Mouse (Mus musculus): ENCODE results near the gene Jhy. TPM values are rescaled to one million over a fixed set of nuclear protein-coding genes. Genes with fewer than 3 reads are reported as not detected.

Jhy gene
- polyA plus RNA-seq, 1 experiment from 2014 or later, result 1.5 TPM

DNA sequence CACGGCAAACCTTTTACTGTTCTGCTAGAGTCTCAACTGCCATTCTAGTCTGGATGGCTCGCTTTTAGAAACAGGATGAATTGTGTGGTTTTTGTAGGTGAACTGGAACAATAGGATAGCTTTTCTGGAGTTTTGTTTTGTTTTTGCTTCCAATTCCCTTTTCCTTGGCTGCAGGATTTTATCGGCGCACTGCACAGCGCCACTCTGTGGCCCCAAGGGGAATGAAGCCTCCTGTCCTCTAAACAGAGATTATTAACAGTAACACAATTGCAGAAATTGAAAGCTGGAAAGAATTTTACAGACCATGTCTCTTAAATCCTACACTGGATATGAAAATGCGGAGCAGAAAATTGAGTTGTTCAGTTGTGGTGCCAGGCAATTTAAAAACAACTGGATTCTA, 18.6 kb upstream of the Jhy start:
- no peaks in the 10 kb centered on the region for H3K9me3 ChIP-seq (replicated peaks)
- H3K36me3 ChIP-seq, result no peaks in the 10 kb centered on the region
- no peak overlapping the region for H3K27ac ChIP-seq (replicated peaks)
- no peak overlapping the region for H3K4me3 ChIP-seq
- H3K4me1 ChIP-seq, result no peaks in the 10 kb centered on the region
- WGBS, result 43% methylated on average over 6 of the region's 6 CpGs
- no peaks in the 10 kb centered on the region for H3K27me3 ChIP-seq (ENCODE audit: low read depth, poor library complexity, severe bottlenecking)
- DNase-seq (ENCODE audit: low spot score), result no peak

DNA sequence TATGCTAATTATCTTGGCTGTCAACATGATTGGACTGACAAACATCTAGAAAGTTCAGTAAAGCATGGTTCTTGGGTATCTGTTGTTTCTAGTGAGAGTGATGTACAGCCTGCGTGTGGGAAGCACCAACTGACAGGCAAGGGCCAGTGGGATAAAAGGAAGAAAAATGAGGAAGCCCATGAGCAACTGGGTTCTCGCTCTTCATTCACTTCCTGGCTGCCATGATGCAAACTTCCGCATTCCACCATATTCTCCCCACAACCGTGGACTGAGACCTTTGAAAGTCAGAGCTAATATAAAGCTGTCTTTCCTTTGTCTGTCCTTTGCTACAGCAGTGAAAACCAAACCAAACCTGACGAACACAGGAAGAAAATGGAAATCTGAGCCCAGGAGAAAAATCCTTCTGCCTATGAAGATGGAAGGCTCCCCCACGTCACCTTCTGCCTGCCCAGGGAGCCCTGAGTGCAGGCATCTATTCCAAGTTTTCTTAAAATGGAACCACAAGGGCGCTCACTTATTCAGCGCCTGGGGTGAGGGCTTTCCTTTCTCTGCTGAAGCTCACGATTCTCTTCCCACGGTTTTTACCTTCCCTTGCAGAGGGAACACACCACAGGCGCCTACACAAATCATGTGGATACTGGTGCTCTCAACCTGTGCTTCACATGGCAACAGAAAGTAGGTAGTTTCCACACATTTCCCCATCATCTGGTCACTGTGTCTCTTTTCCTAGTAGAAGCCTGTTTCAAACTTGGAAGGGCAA, 10.3 kb upstream of the Jhy start:
- H3K27me3 ChIP-seq (ENCODE audit: low read depth, poor library complexity, severe bottlenecking), result peaks cover 4% of the 10 kb centered on the region; the same call in 1 of the 2 replicates
- no peaks in the 10 kb centered on the region for H3K9me3 ChIP-seq (replicated peaks)
- no peaks in the 10 kb centered on the region for H3K36me3 ChIP-seq
- no peak overlapping the region for H3K4me3 ChIP-seq
- H3K27ac ChIP-seq (replicated peaks), result no peak overlapping the region
- H3K4me1 ChIP-seq, result no peaks in the 10 kb centered on the region
- WGBS, result 85% methylated on average over 11 of the region's 11 CpGs
- no peak for DNase-seq (ENCODE audit: low spot score)

- no peaks in the 10 kb centered on the region for H3K36me3 ChIP-seq
- H3K9me3 ChIP-seq (replicated peaks), result no peaks in the 10 kb centered on the region
- peaks cover 70% of the 10 kb centered on the region for H3K27me3 ChIP-seq (ENCODE audit: low read depth, poor library complexity, severe bottlenecking)
- DNase-seq (ENCODE audit: low spot score), result no peak
- 16% methylated on average over 7 of the region's 7 CpGs for WGBS
- H3K4me1 ChIP-seq, result peaks cover 27% of the 10 kb centered on the region
- H3K4me3 ChIP-seq, result peak overlapping the region; percentile 70
- H3K27ac ChIP-seq (replicated peaks), result peak overlapping the region; percentile 84
These were observed 448 bp upstream of the Jhy start for GRCm38 (mm10) chr9:40964418-40964714.

- peak overlapping the region; percentile 57; the same call in 1 of the 2 replicates for H3K27ac ChIP-seq (replicated peaks)
- H3K36me3 ChIP-seq, result no peaks in the 10 kb centered on the region
- H3K4me1 ChIP-seq, result peaks cover 27% of the 10 kb centered on the region
- DNase-seq (ENCODE audit: low spot score), result no peak
- peaks cover 66% of the 10 kb centered on the region for H3K27me3 ChIP-seq (ENCODE audit: low read depth, poor library complexity, severe bottlenecking)
- 73% methylated on average over 3 of the region's 3 CpGs for WGBS
- H3K9me3 ChIP-seq (replicated peaks), result no peaks in the 10 kb centered on the region
- no peak overlapping the region for H3K4me3 ChIP-seq
These were observed 2.5 kb downstream of the Jhy start for GRCm38 (mm10) chr9:40961401-40961800.

DNA sequence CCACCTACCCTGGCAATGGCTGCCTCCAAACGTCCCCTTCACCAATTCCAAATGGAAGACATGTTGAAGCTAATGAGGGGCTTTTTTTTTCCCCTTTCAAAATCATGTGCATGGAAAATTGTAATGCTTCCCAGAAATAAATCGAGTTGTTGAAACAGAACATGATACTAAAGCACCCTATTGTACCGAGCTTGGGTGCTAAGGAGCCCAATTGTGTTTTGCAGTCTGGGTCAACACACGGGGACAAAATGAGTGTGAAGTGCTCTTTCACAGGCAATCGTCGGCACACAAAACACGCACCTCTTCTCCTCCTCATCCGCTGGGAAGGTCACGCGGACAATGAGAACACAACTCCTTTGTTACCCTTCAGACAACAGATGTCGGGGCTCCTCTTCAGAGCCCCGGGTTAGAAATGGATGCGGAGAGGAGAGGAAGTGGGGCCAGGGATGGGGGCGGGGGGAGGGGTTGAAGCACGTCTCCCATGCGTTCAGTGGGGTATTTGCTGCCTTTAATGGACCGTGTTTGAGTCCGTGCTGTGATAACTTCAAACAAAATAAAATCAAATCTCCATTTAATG, 14.8 kb downstream of the Jhy start:
- H3K27me3 ChIP-seq (ENCODE audit: low read depth, poor library complexity, severe bottlenecking), result peaks cover 56% of the 10 kb centered on the region
- DNase-seq (ENCODE audit: low spot score), result peak; percentile 47
- 42% methylated on average over 18 of the region's 18 CpGs for WGBS
- peak overlapping the region; percentile 69 for H3K27ac ChIP-seq (replicated peaks)
- no peaks in the 10 kb centered on the region for H3K9me3 ChIP-seq (replicated peaks)
- H3K4me1 ChIP-seq, result peaks cover 16% of the 10 kb centered on the region
- H3K36me3 ChIP-seq, result no peaks in the 10 kb centered on the region
- peak overlapping the region; percentile 29; the same call in 1 of the 2 replicates for H3K4me3 ChIP-seq

GRCm38 (mm10) chr9:40948473-40948872, 15.4 kb downstream of the Jhy start:
- Histone ChIP-seq H3K4me3 (no peak overlapping the region), H3K36me3 (no peaks in the 10 kb centered on the region), H3K9me3 (replicated peaks) (no peaks in the 10 kb centered on the region), H3K27ac (replicated peaks) (peak overlapping the region; percentile 69; the same call in 1 of the 2 replicates), H3K4me1 (peaks cover 16% of the 10 kb centered on the region), H3K27me3 (ENCODE audit: low read depth, poor library complexity, severe bottlenecking) (peaks cover 61% of the 10 kb centered on the region)
- 95% methylated on average over 6 of the region's 6 CpGs for WGBS
- DNase-seq (ENCODE audit: low spot score), result no peak

DNA sequence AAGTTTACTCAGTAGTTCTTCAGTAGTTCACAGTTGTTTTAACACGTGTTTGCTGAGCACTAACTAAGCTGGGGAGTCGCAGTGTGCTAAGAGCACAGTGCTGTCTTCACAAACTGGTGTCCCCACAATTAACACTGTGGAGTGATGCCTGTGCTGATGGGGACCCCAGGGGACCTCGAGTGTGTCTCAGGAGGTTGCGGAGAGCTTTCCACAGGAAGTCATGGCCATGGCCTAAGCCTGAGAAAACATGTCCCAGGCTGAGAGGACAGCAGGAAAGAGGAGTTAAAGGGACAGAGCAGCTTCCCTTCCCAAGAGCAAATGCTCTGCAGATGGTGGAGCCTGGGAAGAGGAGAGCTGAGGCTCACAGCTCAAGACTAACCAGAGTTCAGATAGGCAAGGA, 16.8 kb downstream of the Jhy start:
- H3K4me3 ChIP-seq, result no peak overlapping the region
- peaks cover 16% of the 10 kb centered on the region for H3K4me1 ChIP-seq
- H3K27me3 ChIP-seq (ENCODE audit: low read depth, poor library complexity, severe bottlenecking), result peaks cover 61% of the 10 kb centered on the region
- no peak for DNase-seq (ENCODE audit: low spot score)
- WGBS, result 62% methylated on average over 4 of the region's 4 CpGs
- H3K9me3 ChIP-seq (replicated peaks), result no peaks in the 10 kb centered on the region
- no peak overlapping the region for H3K27ac ChIP-seq (replicated peaks)
- H3K36me3 ChIP-seq, result no peaks in the 10 kb centered on the region

GRCm38 (mm10) chr9:40937425-40937824, 26.5 kb downstream of the Jhy start:
- Histone ChIP-seq H3K4me1 (no peaks in the 10 kb centered on the region), H3K27ac (replicated peaks) (no peak overlapping the region), H3K4me3 (no peak overlapping the region), H3K36me3 (no peaks in the 10 kb centered on the region), H3K9me3 (replicated peaks) (no peaks in the 10 kb centered on the region), H3K27me3 (ENCODE audit: low read depth, poor library complexity, severe bottlenecking) (no peaks in the 10 kb centered on the region)
- 71% methylated on average over 7 of the region's 7 CpGs for WGBS
- no peak for DNase-seq (ENCODE audit: low spot score)

DNA sequence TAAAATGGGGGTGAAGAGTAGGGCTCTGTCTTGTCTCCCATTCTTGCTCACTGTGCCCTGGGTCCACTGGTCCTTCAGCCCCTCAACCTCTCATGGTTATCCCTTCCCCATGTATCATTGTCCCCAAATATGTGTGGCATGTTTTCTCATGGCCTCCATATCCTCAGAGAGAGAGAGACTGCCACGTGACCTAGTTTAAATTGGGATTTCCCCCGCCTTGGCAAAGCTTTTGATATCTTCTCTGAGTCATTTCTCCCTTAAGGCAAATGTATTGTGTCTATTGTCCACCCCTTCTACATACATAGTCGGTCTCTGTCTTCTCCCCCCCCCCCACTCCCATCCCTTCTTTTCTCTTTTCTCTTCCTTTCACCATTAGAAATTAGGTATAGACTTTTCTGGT, 30.6 kb downstream of the Jhy start:
- no peaks in the 10 kb centered on the region for H3K9me3 ChIP-seq (replicated peaks)
- no peak overlapping the region for H3K4me3 ChIP-seq
- WGBS, result 79% methylated on average over 3 of the region's 3 CpGs
- H3K27ac ChIP-seq (replicated peaks), result no peak overlapping the region
- no peak for DNase-seq (ENCODE audit: low spot score)
- no peaks in the 10 kb centered on the region for H3K36me3 ChIP-seq
- H3K4me1 ChIP-seq, result no peaks in the 10 kb centered on the region
- no peaks in the 10 kb centered on the region; the same call in 1 of the 2 replicates for H3K27me3 ChIP-seq (ENCODE audit: low read depth, poor library complexity, severe bottlenecking)

GRCm38 (mm10) chr9:40927351-40927980, 36.5 kb downstream of the Jhy start:
- H3K4me1 ChIP-seq, result peaks cover 5% of the 10 kb centered on the region; the same call in 1 of the 2 replicates
- H3K4me3 ChIP-seq, result no peak overlapping the region
- no peaks in the 10 kb centered on the region for H3K9me3 ChIP-seq (replicated peaks)
- H3K27ac ChIP-seq (replicated peaks), result no peak overlapping the region
- 78% methylated on average over 17 of the region's 17 CpGs for WGBS
- H3K36me3 ChIP-seq, result no peaks in the 10 kb centered on the region
- no peaks in the 10 kb centered on the region; the same call in 1 of the 2 replicates for H3K27me3 ChIP-seq (ENCODE audit: low read depth, poor library complexity, severe bottlenecking)
- DNase-seq (ENCODE audit: low spot score), result no peak

DNA sequence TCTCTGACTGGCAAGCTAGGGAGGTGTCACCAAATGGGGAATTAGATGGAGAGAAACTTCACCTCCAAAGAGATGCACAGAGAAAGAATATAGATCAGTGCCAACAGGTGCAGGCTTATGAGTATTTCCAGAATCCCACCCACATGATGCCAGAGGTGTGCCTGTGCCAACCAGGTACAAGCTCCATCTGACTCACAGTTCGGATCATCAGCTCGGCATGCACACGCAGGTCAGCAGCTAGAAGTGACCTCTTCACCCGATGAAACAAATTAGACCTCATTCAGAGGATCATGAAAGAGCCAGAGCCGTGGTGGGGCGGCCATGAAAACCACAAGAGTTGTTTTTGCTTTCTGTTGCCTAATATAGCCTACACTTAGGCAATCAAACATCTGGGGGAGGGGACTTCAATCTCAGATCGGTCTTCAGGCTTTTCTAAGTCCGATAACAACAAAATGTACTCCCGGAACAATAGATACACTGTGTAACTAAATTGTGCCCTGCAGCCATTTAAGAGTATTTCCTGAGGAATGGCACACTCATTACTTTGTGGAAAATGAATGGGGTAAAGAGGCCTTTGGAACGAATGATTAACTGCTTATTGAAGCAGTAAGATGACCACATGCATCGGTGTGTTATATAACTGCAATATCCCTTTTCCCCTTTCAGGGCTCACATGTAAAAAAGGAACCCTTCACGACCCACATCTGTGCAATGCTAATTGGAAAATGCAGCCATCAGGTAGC, 45.9 kb downstream of the Jhy start:
- Histone ChIP-seq H3K4me3 (no peak overlapping the region), H3K9me3 (replicated peaks) (no peaks in the 10 kb centered on the region), H3K4me1 (peaks cover 27% of the 10 kb centered on the region), H3K36me3 (no peaks in the 10 kb centered on the region), H3K27me3 (ENCODE audit: low read depth, poor library complexity, severe bottlenecking) (peaks cover 68% of the 10 kb centered on the region), H3K27ac (replicated peaks) (no peak overlapping the region)
- DNase-seq (ENCODE audit: low spot score), result no peak
- WGBS, result 70% methylated on average over 12 of the region's 12 CpGs

- H3K27me3 ChIP-seq (ENCODE audit: low read depth, poor library complexity, severe bottlenecking), result peaks cover 68% of the 10 kb centered on the region
- H3K4me1 ChIP-seq, result peaks cover 31% of the 10 kb centered on the region
- H3K4me3 ChIP-seq, result peak overlapping the region; percentile 23
- H3K27ac ChIP-seq (replicated peaks), result no peak overlapping the region
- H3K9me3 ChIP-seq (replicated peaks), result no peaks in the 10 kb centered on the region
- peak; percentile 57 for DNase-seq (ENCODE audit: low spot score)
- H3K36me3 ChIP-seq, result no peaks in the 10 kb centered on the region
- WGBS, result 22% methylated on average over 7 of the region's 7 CpGs
These were observed 55.0 kb downstream of the Jhy start for GRCm38 (mm10) chr9:40908915-40909314.
